Mouse (Mus musculus) ovary, adult 18-20 months (tissue): ENCODE results near the gene Ntf3.

Experiments
- DNase-seq: peaks from one replicate; pipeline ENCODE4 v3.0.0; 2022; ENCODE audit warnings: low spot score, mixed read lengths

Gene Ntf3

GRCm38 (mm10) chr6:126106051-126106797 lies 60.5 kb downstream of the Ntf3 start:
- DNase-seq: no peak

DNA sequence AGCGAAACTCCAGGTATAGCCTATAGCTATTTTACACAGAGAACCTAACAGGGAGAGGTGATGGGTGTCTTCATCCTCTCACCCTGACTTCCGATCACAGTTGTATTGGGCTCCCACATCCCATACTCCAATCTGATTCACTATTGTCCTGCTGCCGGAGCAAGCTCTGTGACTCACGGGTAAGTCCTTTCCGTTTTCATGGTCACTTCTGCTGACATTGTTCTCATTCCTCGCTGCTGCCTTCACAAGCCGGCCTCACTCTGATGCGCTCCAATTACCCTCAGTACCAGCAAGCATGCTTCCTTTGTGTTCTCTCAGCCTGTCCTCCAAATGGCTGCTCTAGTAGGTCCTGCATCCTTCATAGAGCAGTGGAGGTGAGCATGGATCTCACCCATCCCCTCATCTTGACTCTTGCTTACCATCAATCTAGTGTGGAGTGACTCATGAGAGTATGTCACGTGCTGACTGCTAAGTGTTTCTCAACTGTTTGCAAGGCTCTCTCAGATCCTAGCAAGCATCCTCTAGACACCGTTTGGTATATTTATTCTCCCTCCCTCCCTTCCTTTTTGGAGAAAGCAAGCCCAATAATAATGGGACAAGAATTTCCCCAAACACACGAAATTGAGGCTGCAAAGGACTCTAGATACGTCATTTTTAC lies 61.5 kb downstream of the Ntf3 start:
- DNase-seq: no peak

DNA sequence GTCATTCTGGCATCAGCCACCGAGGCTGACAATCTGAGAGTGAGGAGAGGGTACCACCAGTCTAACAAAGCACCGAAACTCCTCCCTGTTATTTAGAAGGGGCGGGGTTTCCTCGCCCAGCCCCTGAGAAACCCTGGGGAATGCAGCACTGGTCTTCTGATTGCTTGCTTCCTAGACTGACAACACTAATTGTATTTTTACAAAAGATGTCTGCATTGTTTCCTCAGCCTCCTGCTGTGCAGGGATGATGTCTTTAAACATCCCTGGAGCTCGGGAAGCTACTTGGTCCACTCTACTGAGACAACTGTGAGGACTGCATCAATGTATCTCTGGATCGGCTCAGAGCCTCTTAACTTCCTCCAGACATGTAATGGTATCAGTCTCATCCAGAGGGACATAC lies 64.1 kb downstream of the Ntf3 start:
- DNase-seq: no peak

DNA sequence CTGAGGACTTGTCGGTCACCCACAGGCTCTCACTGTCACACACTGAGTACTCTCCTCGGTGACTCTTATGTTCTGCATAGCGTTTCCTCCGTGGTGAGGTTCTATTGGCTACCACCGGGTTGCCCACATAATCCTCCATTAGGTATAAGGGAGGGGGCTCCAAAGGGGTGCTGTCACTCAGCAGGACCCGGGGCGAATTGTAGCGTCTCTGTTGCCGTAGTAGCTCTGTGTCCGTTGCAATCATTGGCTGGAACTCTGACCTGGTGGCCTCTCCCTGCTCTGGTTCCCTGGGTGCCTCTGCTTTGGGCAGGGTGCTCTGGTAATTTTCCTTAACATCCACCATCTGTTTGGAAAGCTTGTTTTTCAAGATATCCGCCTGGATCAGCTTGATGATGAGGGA lies 64.7 kb downstream of the Ntf3 start:
- DNase-seq: no peak

DNA sequence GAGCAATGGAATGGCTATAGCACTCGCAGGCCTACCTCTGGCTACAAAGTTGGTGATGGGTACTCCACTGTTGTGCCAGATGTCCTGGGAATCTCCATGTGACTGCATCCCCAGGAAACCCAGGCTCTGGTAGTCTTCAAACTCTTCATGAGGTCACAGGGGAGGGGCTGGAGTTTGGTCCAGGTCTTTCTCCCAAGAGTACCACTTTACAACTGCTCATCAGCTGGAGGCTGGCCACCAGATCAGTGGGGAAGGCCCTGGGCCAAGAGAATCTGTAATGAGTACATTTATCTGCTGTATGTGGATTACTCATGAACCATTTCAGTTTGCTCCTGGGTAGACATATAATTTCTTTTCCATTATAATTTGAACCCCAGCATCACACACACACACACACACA lies 66.1 kb downstream of the Ntf3 start:
- DNase-seq: peak; percentile 29

DNA sequence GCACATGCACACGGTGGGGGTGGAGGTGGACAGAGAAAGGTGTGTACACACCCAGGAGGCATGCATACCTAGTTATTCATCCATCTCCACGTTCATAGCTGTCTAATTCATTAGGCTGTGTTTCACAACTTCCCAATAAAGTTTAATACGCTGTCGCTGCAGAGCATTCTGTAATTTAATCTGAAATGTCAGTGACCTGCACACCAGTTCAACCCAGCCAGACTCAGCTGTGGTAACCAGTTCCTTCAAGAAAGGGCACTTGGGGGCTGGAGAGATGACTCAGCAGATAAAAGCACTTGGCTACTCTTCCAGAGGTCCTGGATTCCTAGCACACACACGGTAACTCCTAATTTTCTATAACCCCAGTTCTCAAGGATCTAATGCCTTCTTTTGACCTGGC lies 69.2 kb downstream of the Ntf3 start:
- no peak for DNase-seq

GRCm38 (mm10) chr6:126096085-126096484 lies 70.6 kb downstream of the Ntf3 start:
- peak; percentile 6 for DNase-seq

DNA sequence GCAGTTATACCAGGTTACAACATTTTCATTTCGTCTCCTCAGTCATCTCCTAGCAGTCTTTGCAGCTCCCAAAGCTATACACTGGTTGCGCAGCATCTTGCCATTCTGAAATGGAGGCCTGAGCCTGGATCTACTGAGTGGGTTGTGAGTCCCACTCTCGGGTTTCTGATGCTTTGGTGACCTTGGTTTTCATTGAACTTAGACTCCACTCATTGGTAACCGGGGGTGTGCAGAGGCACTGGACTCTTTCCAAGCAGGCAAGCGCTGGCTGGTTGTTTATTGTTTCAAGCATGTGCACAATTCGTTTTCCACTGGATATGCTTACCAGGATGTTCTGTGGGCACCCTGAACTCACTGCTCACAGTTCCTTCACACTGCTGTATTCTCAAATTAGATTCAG lies 71.7 kb downstream of the Ntf3 start:
- DNase-seq: no peak

- DNase-seq: no peak
Observed at GRCm38 (mm10) chr6:126092026-126092425, 74.7 kb downstream of the Ntf3 start.

- DNase-seq: no peak
Observed at GRCm38 (mm10) chr6:126090063-126090462, 76.6 kb downstream of the Ntf3 start.

DNA sequence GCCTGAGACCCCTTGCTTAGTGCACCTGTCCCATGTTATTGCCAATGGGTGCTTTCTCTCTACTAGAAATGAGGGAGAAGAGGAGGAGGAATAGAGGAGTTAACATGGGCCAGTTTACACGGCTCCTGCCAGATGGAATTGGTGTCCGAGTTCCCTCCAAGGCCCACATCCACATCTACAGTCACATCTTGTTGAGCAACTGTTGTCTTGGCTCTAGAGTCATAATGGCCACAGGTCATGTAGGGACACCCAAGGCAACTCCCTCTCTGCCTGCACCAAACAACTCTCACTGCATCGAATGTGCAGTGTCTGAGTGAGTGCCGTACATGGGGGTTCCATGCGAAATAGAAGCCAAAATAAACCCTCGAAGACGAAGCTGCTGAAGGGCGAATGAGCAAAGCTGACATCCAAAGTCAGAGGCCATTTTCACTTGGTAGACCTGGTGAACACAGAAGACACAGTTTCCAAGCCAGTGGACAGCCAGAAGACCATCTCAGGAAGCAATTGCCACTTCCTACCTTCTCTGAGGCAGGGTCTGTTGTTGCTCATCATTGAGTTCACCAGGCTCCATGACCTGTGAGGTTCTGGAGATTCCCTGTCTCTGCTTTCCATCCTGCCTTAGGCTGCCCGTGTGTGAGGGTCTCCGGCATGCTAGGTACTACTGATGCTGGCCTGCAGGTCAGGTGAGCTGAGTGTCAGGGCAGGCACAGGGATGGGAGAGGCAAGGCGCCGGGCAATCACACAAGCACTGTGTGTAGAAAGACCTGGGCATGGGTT lies 78.0 kb downstream of the Ntf3 start:
- no peak for DNase-seq

- DNase-seq: no peak
Observed at GRCm38 (mm10) chr6:126086321-126086950, 80.3 kb downstream of the Ntf3 start.

DNA sequence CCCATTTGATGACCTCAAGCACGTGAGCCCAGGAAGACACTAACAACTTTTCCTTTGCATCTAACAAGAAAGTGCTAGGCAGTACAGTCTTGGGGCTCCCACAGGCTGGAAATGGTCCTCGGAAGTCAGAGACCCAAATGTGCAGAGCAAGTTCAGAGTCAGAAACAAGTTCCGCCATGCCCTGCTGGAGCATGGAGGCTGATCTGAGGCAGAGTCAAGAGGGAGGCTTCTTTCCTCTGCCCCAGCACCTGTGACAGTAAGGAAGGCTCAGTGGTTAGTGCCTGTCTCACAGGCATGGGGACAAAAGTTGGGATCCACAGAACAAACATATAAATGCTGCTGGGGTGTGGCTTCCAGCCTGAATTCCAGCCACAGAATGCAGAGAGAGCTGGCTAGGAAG lies 86.2 kb downstream of the Ntf3 start:
- DNase-seq: no peak

- DNase-seq: no peak
Observed at GRCm38 (mm10) chr6:126057706-126058105, 109.0 kb downstream of the Ntf3 start.

DNA sequence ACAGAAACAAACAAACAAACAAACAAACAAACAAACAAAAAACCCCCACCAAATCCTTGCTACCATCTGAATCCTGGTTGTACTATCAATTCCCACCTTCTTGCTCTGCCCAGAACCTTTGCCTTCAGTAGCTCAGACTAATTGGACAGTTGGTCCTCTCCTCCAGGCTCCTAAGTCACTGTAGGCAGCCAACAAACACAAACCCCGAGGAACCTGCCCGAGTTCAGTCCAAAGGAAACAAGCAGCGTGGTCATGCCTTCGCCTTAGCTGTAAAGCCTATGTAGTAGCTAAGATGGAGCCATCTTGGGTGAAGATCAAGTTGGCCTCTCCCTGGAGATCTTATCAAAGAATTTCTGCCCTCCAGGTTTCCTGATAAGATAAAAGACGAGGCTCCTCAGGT lies 113.6 kb downstream of the Ntf3 start:
- no peak for DNase-seq
